Comparison of ENCODE assay signal across 14 mouse cellular contexts in the genomic region with DNA sequence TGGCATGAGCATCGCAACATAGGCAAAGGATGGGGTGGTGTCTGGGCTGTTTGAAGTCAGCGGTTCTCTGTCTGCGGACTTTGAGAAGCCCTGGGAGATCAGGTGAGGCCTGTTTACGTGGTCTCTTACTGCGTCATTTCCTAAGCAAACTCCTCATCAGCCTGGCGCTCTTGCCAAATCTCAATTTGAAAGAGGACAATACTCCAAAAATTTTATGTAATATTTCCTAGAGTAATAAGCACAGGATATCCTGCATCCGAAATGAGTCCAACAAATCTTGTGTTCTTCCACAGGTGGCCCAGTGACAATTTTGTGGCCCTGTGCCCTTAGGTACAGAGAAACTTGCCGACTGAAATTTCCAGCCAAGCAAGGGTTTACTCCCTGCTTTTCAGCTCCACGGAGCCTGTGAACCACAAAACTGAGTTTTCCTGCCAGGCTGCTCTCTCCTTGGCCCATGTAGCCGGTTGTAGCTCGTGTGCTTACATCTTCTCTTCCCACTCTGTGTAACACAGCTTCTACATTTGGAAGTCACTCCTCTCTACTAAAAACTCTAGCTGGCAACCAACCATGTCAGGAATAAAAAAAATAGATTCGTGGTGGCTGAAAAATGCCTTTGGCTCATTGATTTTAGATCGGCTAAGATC. TPM values are rescaled to one million over a fixed set of nuclear protein-coding genes. Genes with fewer than 3 reads are reported as not detected.
DNase-seq lines count a peak whose midpoint lies in the region; ATAC-seq lines count a peak whose summit lies in the region.
"Had no signal": no experiment of that assay in that cellular context is flagged by ENCODE, and none has a peak within 500 bp of the region (broad histone marks: within the 10 kb centered on the region; RNA-seq: fewer than 3 reads in every experiment).

No protein-coding gene starts in this region.

- no peaks in the 10 kb centered on the region for H3K9me3 ChIP-seq in limb, embryonic 15.5 days
- H3K9me3 ChIP-seq: liver, embryonic 13.5 days; midbrain, embryonic 12.5 days; neural tube, embryonic 13.5 days; stomach, embryonic 15.5 days had no signal

- peak; percentile 22; the same call in 1 of the 2 replicates for ATAC-seq in limb, embryonic 15.5 days (ENCODE audit: insufficient number of reproducible peaks, low FRiP score, low TSS enrichment, low read depth)
- ATAC-seq in megakaryocyte progenitor cell, adult 5-6 weeks (replicated peaks; ENCODE audit: poor library complexity) = no peak

- no peak overlapping the region for H3K4me3 ChIP-seq in limb, embryonic 15.5 days
- H3K4me3 ChIP-seq: liver, embryonic 13.5 days; midbrain, embryonic 12.5 days; neural tube, embryonic 13.5 days; stomach, embryonic 15.5 days had no signal

- H3K4me1 ChIP-seq in limb, embryonic 15.5 days = peaks cover 18% of the 10 kb centered on the region; the same call in 1 of the 2 replicates
- H3K4me1 ChIP-seq: liver, embryonic 13.5 days; midbrain, embryonic 12.5 days; neural tube, embryonic 13.5 days; stomach, embryonic 15.5 days had no signal

- peak; percentile 92 for DNase-seq in heart, adult 11 months
- no peak for DNase-seq in heart, postnatal 4 days
- DNase-seq in kidney, postnatal 10 days = peak; percentile 26
- no peak for DNase-seq in kidney, postnatal 25 days
- peak; percentile 26 for DNase-seq in brain, embryonic 18.5 days (ENCODE audit: low read depth, low spot score)
- no peak for DNase-seq in adrenal gland, postnatal 14 days
- DNase-seq: cerebellum, postnatal 36 days; layer of hippocampus, adult 9-11 months; liver, embryonic 13.5 days had no signal

- H3K4me2 ChIP-seq in limb, embryonic 15.5 days = no peak overlapping the region
- H3K4me2 ChIP-seq: liver, embryonic 13.5 days; midbrain, embryonic 12.5 days; neural tube, embryonic 13.5 days; stomach, embryonic 15.5 days had no signal

- no peak overlapping the region for H3K9ac ChIP-seq in limb, embryonic 15.5 days
- H3K9ac ChIP-seq: liver, embryonic 13.5 days; midbrain, embryonic 12.5 days; neural tube, embryonic 13.5 days; stomach, embryonic 15.5 days had no signal

- WGBS in limb, embryonic 15.5 days = 61% methylated on average over 13 of the region's 13 CpGs

- peak overlapping the region; percentile 59 for H3K27ac ChIP-seq in limb, embryonic 15.5 days
- H3K27ac ChIP-seq: liver, embryonic 13.5 days; midbrain, embryonic 12.5 days; neural tube, embryonic 13.5 days; stomach, embryonic 15.5 days had no signal

- no peaks in the 10 kb centered on the region for H3K27me3 ChIP-seq in limb, embryonic 15.5 days
- H3K27me3 ChIP-seq: liver, embryonic 13.5 days; midbrain, embryonic 12.5 days; neural tube, embryonic 13.5 days; stomach, embryonic 15.5 days had no signal

- H3K36me3 ChIP-seq in limb, embryonic 15.5 days = no peaks in the 10 kb centered on the region
- H3K36me3 ChIP-seq: liver, embryonic 13.5 days; midbrain, embryonic 12.5 days; neural tube, embryonic 13.5 days; stomach, embryonic 15.5 days had no signal

RNA-seq across cellular contexts. Expression of gene Gpr135, which starts 57.1 kb away (rescaled TPM):
- under 1 TPM; 0.59 to 0.67 TPM for total RNA-seq in heart, postnatal 4 days (2021)
- polyA plus RNA-seq in limb, embryonic 15.5 days (2015; fragmentation: Nextera tagmentation; extraction: Ambion mirVana) = 0.76 and 0.87 TPM in 2 replicates
- total RNA-seq in adrenal gland, postnatal 14 days (2021) = 3.9 and 5.0 TPM in 2 replicates
- total RNA-seq in megakaryocyte progenitor cell, adult 5-6 weeks (2015) = 0.32 TPM in 1 of 2 replicates, not detected in the other
- 0.07 TPM in 1 of 2 replicates, not detected in the other for total RNA-seq in megakaryocyte progenitor cell, adult 5-6 weeks (2017)

Comparison
In these comparisons a context has a peak if more than half of its experiments do, and no peak if none do; other contexts are left out.
1. DNase-seq: peak in heart, adult 11 months (single experiment), kidney, postnatal 10 days (single experiment) and brain, embryonic 18.5 days (single experiment); none in heart, postnatal 4 days (single experiment), kidney, postnatal 25 days (0 of 2) and adrenal gland, postnatal 14 days (single experiment).